Mouse (Mus musculus): ENCODE results near the gene Slc16a3. TPM values are rescaled to one million over a fixed set of nuclear protein-coding genes. Genes with fewer than 3 reads are reported as not detected.

Gene Slc16a3
- polyA plus RNA-seq, 1 experiment from 2014 or later = 176 TPM

DNA sequence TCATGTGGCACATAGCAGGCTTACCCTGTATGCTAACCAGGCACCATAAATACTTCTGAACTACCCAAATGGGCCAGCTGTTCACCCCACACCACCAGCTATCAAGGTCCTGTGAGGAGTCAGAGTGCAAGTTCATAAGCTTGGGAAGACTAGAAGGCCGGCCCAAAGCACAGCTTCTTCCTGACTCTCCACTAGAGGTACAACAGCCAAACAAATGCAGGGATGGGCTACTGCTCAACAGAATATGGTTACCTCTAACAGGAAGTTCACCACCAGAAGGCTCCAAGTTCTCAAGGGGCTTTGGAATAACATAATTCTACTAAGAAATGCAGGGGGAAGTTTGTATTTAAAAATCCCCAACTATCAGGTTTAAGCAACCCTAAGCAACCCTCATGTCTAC is 41.2 kb downstream of the Slc16a3 start:
- 35% methylated on average over 1 of the region's 1 CpGs for WGBS (ENCODE audit: insufficient replicate concordance)
- peak overlapping the region; percentile 79 for H3K4me2 ChIP-seq
- peak overlapping the region; percentile 97; the same call in 1 of the 2 replicates for H3K27ac ChIP-seq (ENCODE audit: low read depth, low read length)

DNA sequence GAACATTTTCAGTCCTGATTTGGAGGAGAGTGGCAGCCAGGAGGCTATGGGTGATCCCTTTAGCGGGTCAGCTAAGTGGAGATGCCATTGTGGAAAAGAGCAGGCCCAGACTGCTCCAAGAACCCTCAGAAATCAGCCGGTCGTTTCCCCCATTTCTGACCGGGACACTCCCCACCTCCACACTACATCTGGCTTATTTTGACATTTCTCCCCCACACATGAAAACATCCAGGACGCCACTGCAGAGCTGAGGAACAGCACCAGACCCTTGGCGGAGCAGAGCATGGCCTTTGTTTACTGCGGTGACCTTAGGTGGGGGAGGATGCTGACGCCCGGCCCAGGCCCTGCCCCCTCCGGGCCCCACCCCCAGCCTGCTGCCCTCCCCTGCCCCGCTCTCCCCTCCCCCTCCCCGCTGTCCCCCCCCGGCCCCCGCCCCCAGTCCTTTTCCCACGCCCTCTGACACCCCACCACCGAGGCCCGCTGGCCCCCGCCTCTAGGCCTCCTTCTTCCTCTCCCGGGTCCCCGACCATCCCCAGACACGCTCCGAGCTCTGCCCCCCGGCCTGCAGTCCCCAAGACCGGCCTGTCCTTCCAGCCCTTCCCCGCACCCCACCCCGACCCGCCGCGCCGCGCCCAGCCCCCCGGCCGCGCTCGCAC is 42.0 kb downstream of the Slc16a3 start:
- Histone ChIP-seq H3K4me1 (ENCODE audit: control insufficient read depth, insufficient read depth, low read length) (peaks cover 30% of the 10 kb centered on the region), H3K4me3 (ENCODE audit: low read depth, low read length) (peak overlapping the region; percentile 88), H3K9me3 (replicated peaks; ENCODE audit: control insufficient read depth, low read length) (no peaks in the 10 kb centered on the region), H3K36me3 (ENCODE audit: control insufficient read depth, insufficient read depth, low read length) (0 out of 2 replicates have a peak, but pooled peaks cover 6% of the 10 kb centered on the region), H3K4me2 (peak overlapping the region; percentile 79), H3K27me3 (ENCODE audit: control insufficient read depth, insufficient read depth, low read length) (no peaks in the 10 kb centered on the region), H3K27ac (ENCODE audit: low read depth, low read length) (peak overlapping the region; percentile 97), H3K9ac (ENCODE audit: low read depth, low read length) (peak overlapping the region; percentile 97)
- peak; percentile 66 for ATAC-seq (replicated peaks; ENCODE audit: insufficient number of reproducible peaks, low FRiP score, low TSS enrichment)
- 2% methylated on average over 18 of the region's 35 CpGs for WGBS (ENCODE audit: insufficient replicate concordance)

More for the DNA sequence above, 41.2 kb downstream of the Slc16a3 start:
- H3K9me3 ChIP-seq (replicated peaks; ENCODE audit: control insufficient read depth, low read length) = no peaks in the 10 kb centered on the region
- no peak for ATAC-seq (replicated peaks; ENCODE audit: insufficient number of reproducible peaks, low FRiP score, low TSS enrichment)
- peak overlapping the region; percentile 88 for H3K4me3 ChIP-seq (ENCODE audit: low read depth, low read length)
- H3K9ac ChIP-seq (ENCODE audit: low read depth, low read length) = peak overlapping the region; percentile 97
- 0 out of 2 replicates have a peak, but pooled peaks cover 6% of the 10 kb centered on the region for H3K36me3 ChIP-seq (ENCODE audit: control insufficient read depth, insufficient read depth, low read length)
- H3K27me3 ChIP-seq (ENCODE audit: control insufficient read depth, insufficient read depth, low read length) = no peaks in the 10 kb centered on the region
- H3K4me1 ChIP-seq (ENCODE audit: control insufficient read depth, insufficient read depth, low read length) = peaks cover 33% of the 10 kb centered on the region

DNA sequence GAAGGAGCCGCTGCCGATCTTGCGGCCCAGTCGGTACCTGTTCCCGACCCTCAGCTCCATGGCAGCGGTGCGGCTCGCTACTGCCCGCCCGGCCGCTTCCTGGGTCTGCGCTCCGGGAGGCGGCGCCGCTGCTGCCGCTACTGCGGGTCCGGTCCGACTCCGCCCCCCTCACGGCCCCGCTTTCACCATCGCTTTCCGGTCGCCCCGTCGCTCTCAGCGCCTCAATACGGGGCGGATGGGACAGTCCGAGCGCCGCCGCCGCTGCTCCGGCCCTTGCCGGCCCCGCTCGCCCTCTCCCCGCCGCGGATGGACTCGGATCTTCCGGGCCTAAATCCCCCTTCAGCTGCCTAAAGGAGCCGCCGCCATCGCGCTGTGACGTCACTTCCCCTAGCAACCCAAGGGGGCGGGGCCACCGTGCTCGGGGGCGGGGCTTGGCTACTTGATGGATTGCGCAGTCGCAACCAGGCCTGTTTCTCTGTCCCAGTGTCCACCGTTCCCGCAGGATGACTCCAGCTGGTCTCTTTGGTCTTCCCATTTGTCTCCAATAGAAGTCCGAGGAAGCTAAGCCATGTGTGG is 42.8 kb downstream of the Slc16a3 start, which contains the start of gene Csnk1d:
TSS of gene Csnk1d (minus strand) at position 380 of the 576 bp plus-strand sequence.
- peak within 1 kb of the TSS; percentile 97 for H3K9ac ChIP-seq (ENCODE audit: low read depth, low read length)
- H3K4me2 ChIP-seq = peak within 1 kb of the TSS; percentile 79
- H3K27me3 ChIP-seq (ENCODE audit: control insufficient read depth, insufficient read depth, low read length) = no peaks in the 10 kb centered on the region
- H3K9me3 ChIP-seq (replicated peaks; ENCODE audit: control insufficient read depth, low read length) = no peaks in the 10 kb centered on the region
- peaks cover 30% of the 10 kb centered on the region for H3K4me1 ChIP-seq (ENCODE audit: control insufficient read depth, insufficient read depth, low read length)
- ATAC-seq (replicated peaks; ENCODE audit: insufficient number of reproducible peaks, low FRiP score, low TSS enrichment) = peak; percentile 85
- H3K36me3 ChIP-seq (ENCODE audit: control insufficient read depth, insufficient read depth, low read length) = 0 out of 2 replicates have a peak, but pooled peaks cover 1% of the 10 kb centered on the region
- peak within 1 kb of the TSS; percentile 88 for H3K4me3 ChIP-seq (ENCODE audit: low read depth, low read length)
- peak within 1 kb of the TSS; percentile 97 for H3K27ac ChIP-seq (ENCODE audit: low read depth, low read length)
- WGBS (ENCODE audit: insufficient replicate concordance) = under 1% methylated on average over 58 of the region's 59 CpGs

DNA sequence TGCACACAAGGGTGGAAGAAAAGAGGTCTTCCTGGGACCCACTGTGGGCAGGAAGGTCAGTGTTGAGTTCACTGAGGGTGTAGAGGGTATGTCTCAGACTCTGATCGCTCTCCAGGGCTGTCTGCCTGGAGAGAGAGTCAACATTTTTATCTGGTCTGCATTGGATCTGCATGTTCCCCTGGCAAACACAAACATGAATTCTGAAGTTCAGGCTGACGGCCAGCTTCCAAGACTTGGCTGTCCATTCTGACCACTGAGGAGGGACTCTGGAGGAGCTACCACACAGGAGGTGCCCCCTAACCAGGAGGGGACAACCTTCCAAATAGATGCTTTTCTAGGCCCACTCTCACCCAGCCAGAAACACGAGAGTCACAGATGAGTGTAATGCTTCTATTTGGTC is 43.5 kb downstream of the Slc16a3 start:
- no peaks in the 10 kb centered on the region for H3K9me3 ChIP-seq (replicated peaks; ENCODE audit: control insufficient read depth, low read length)
- peak overlapping the region; percentile 97 for H3K9ac ChIP-seq (ENCODE audit: low read depth, low read length)
- no peak for ATAC-seq (replicated peaks; ENCODE audit: insufficient number of reproducible peaks, low FRiP score, low TSS enrichment)
- no peaks in the 10 kb centered on the region for H3K36me3 ChIP-seq (ENCODE audit: control insufficient read depth, insufficient read depth, low read length)
- H3K4me2 ChIP-seq = peak overlapping the region; percentile 79
- 49% methylated on average over 3 of the region's 3 CpGs for WGBS (ENCODE audit: insufficient replicate concordance)
- H3K4me1 ChIP-seq (ENCODE audit: control insufficient read depth, insufficient read depth, low read length) = peaks cover 30% of the 10 kb centered on the region
- H3K4me3 ChIP-seq (ENCODE audit: low read depth, low read length) = peak overlapping the region; percentile 88
- peak overlapping the region; percentile 97 for H3K27ac ChIP-seq (ENCODE audit: low read depth, low read length)
- no peaks in the 10 kb centered on the region for H3K27me3 ChIP-seq (ENCODE audit: control insufficient read depth, insufficient read depth, low read length)

DNA sequence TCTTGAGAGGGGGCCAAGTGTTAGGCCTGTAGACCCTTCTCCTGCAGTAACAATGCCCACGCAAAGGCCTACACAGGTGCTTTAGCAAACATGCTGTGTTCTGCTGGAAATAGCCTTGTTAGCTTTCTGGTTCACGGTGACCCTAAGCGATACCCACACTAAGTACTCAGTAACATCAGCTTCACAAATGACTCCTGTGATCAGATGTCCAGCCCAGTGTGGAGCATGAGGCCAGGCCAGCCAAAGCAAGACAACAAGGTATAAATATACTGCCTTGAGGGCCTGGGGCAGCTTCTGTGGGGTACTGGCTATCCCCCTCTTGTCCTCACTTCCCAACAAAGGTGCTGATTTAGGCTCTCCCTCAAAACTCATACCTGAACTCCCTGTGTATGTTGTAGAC is 44.8 kb downstream of the Slc16a3 start:
- Histone ChIP-seq H3K4me1 (ENCODE audit: control insufficient read depth, insufficient read depth, low read length) (peaks cover 25% of the 10 kb centered on the region), H3K36me3 (ENCODE audit: control insufficient read depth, insufficient read depth, low read length) (no peaks in the 10 kb centered on the region), H3K4me3 (ENCODE audit: low read depth, low read length) (no peak overlapping the region), H3K27me3 (ENCODE audit: control insufficient read depth, insufficient read depth, low read length) (no peaks in the 10 kb centered on the region), H3K27ac (ENCODE audit: low read depth, low read length) (no peak overlapping the region), H3K9ac (ENCODE audit: low read depth, low read length) (no peak overlapping the region), H3K4me2 (no peak overlapping the region), H3K9me3 (replicated peaks; ENCODE audit: control insufficient read depth, low read length) (no peaks in the 10 kb centered on the region)
- ATAC-seq (replicated peaks; ENCODE audit: insufficient number of reproducible peaks, low FRiP score, low TSS enrichment) = no peak
- WGBS (ENCODE audit: insufficient replicate concordance) = 99% methylated on average over 3 of the region's 3 CpGs

DNA sequence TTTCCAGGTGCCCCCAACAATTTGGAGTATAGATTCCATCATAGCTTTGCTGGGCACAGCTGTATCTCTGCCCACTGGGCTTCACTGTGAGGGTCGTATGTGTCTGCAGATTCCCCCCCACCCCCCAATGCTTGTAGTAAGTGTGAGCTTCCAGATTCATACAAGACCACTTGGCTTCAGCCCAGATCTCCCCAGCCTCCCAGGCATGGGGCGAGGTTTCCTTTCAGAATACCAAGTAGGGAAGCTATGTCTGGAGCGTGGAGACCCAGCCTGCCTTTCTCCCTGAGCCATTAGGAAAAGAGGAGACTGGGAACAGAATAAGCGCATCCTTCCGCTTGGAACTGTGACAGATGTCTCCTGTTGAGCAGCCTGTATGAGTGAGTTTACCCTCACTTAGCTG is 45.3 kb downstream of the Slc16a3 start:
- no peak overlapping the region for H3K4me3 ChIP-seq (ENCODE audit: low read depth, low read length)
- peaks cover 19% of the 10 kb centered on the region for H3K4me1 ChIP-seq (ENCODE audit: control insufficient read depth, insufficient read depth, low read length)
- no peaks in the 10 kb centered on the region for H3K9me3 ChIP-seq (replicated peaks; ENCODE audit: control insufficient read depth, low read length)
- no peak overlapping the region for H3K9ac ChIP-seq (ENCODE audit: low read depth, low read length)
- H3K27ac ChIP-seq (ENCODE audit: low read depth, low read length) = no peak overlapping the region
- H3K36me3 ChIP-seq (ENCODE audit: control insufficient read depth, insufficient read depth, low read length) = no peaks in the 10 kb centered on the region
- H3K4me2 ChIP-seq = no peak overlapping the region
- ATAC-seq (replicated peaks; ENCODE audit: insufficient number of reproducible peaks, low FRiP score, low TSS enrichment) = no peak
- no peaks in the 10 kb centered on the region for H3K27me3 ChIP-seq (ENCODE audit: control insufficient read depth, insufficient read depth, low read length)
- WGBS (ENCODE audit: insufficient replicate concordance) = 88% methylated on average over 5 of the region's 5 CpGs

DNA sequence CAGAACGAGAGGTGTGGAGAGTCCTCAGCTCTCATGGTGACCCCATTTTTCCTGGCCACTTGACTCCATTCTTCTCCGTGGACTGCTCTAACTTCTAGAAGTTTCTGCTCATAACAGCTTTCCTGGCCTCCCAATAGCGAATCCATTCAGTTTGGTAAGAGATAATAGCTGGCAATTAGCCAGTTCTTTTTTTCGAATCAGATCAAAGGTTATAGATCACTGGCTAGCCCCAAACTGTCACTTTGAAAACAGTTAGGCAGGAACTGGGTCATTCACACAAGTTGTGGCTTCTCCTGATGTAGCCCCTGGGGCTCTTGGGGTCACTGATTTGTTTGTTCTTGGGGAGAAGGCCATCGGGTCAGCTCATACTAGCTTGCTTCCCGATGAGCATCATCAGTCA is 46.5 kb downstream of the Slc16a3 start:
- Histone ChIP-seq H3K9me3 (replicated peaks; ENCODE audit: control insufficient read depth, low read length) (no peaks in the 10 kb centered on the region), H3K36me3 (ENCODE audit: control insufficient read depth, insufficient read depth, low read length) (no peaks in the 10 kb centered on the region; the same call in 1 of the 2 replicates), H3K4me2 (no peak overlapping the region), H3K27ac (ENCODE audit: low read depth, low read length) (no peak overlapping the region), H3K4me1 (ENCODE audit: control insufficient read depth, insufficient read depth, low read length) (peaks cover 8% of the 10 kb centered on the region), H3K4me3 (ENCODE audit: low read depth, low read length) (no peak overlapping the region), H3K9ac (ENCODE audit: low read depth, low read length) (no peak overlapping the region), H3K27me3 (ENCODE audit: control insufficient read depth, insufficient read depth, low read length) (no peaks in the 10 kb centered on the region)
- 86% methylated on average over 6 of the region's 6 CpGs for WGBS (ENCODE audit: insufficient replicate concordance)
- ATAC-seq (replicated peaks; ENCODE audit: insufficient number of reproducible peaks, low FRiP score, low TSS enrichment) = no peak

DNA sequence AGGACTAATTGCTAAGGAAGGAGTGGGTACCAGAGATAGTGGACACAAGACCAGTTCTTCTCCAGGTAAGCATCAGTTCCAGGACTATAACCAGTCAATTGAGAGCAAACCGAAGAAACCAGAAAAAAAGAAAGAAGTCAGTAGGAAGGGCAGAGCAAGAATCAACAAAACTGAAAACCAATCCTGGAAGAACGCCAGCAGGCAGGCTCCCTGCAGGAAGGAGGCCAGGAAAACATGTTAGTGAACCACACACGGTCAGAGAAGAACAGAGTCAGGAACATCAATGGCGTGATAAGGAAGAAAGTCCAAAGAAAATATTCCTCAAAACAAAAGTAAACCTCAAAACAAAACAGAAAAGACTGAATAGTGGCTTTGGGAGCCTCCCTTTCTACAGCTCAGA is 53.7 kb downstream of the Slc16a3 start:
- Histone ChIP-seq H3K9me3 (replicated peaks; ENCODE audit: control insufficient read depth, low read length) (no peaks in the 10 kb centered on the region), H3K27me3 (ENCODE audit: control insufficient read depth, insufficient read depth, low read length) (no peaks in the 10 kb centered on the region), H3K4me3 (ENCODE audit: low read depth, low read length) (no peak overlapping the region), H3K9ac (ENCODE audit: low read depth, low read length) (no peak overlapping the region), H3K4me1 (ENCODE audit: control insufficient read depth, insufficient read depth, low read length) (no peaks in the 10 kb centered on the region), H3K27ac (ENCODE audit: low read depth, low read length) (no peak overlapping the region), H3K36me3 (ENCODE audit: control insufficient read depth, insufficient read depth, low read length) (no peaks in the 10 kb centered on the region; the same call in 1 of the 2 replicates), H3K4me2 (no peak overlapping the region)
- 65% methylated on average over 4 of the region's 4 CpGs for whole genome bisulfite sequencing (ENCODE audit: insufficient replicate concordance)
- ATAC-seq (replicated peaks; ENCODE audit: insufficient number of reproducible peaks, low FRiP score, low TSS enrichment) = no peak
